Mouse (Mus musculus) hindbrain, embryonic 11.5 days (tissue): Measurements from ENCODE around the gene Slc9a9. TPM values are rescaled to one million over a fixed set of nuclear protein-coding genes. Genes with fewer than 3 reads are reported as not detected.
"Not testable (repeated sequence)": the region's sequence is repeated elsewhere in the genome, so short reads cannot be mapped to it uniquely, and the experiment has no call there.

ENCODE experiments used
- ATAC-seq: fragments of 200-750 bp; cut with Nextera tagmentation; 2 replicates; pipeline ENCODE4 v1.8.0; 2017; ENCODE audit warnings: mild to moderate bottlenecking, moderate TSS enrichment, moderate library complexity; ENCODE audit not compliant: low FRiP score
- DNase-seq: peaks from one replicate; pipeline ENCODE4 v3.0.0-alpha.2; 2015; ENCODE audit warnings: low spot score
- H3K27ac ChIP-seq: fragments of 300-500 bp; sonication (generic); 2 replicates; pipeline ENCODE4 v1.5.1; 2014; ENCODE audit warnings: mild to moderate bottlenecking, low read depth, low read length
- H3K27me3 ChIP-seq: fragments of 300-500 bp; sonication (generic); 2 replicates; pipeline ENCODE4 v1.6.1; 2014; ENCODE audit warnings: mild to moderate bottlenecking, low read length, moderate library complexity, mixed read lengths; ENCODE audit not compliant: control insufficient read depth, insufficient read depth
- H3K36me3 ChIP-seq: fragments of 300-500 bp; sonication (generic); 2 replicates; pipeline ENCODE4 v1.6.1; 2014; ENCODE audit warnings: mild to moderate bottlenecking, low read length, moderate library complexity, mixed read lengths; ENCODE audit not compliant: control insufficient read depth, insufficient read depth
- H3K4me1 ChIP-seq: fragments of 300-500 bp; sonication (generic); replicated peaks from 2 replicates; pipeline ENCODE4 v1.6.1; 2014; ENCODE audit warnings: low read length, mixed read lengths; ENCODE audit not compliant: control insufficient read depth, insufficient read depth
- H3K4me2 ChIP-seq: fragments of 300-500 bp; sonication (generic); replicated peaks from 2 replicates; pipeline ENCODE4 v1.6.1; 2014; ENCODE audit warnings: mild to moderate bottlenecking, low read depth, low read length
- H3K4me3 ChIP-seq: fragments of 300-500 bp; sonication (generic); 2 replicates; pipeline ENCODE4 v1.5.1; 2014; ENCODE audit warnings: low read depth, low read length
- H3K9ac ChIP-seq: fragments of 300-500 bp; sonication (generic); 2 replicates; pipeline ENCODE4 v1.6.1; 2014; ENCODE audit warnings: low read depth, low read length
- H3K9me3 ChIP-seq: fragments of 300-500 bp; sonication (generic); 2 replicates; pipeline ENCODE4 v1.6.1; 2016; ENCODE audit warnings: low read length; ENCODE audit not compliant: control insufficient read depth
- WGBS: fragments of 180-500 bp; shearing (Covaris S2); extraction: QIAGEN DNeasy Blood & Tissue Kit; methylation state at CpG from one replicate; pipeline ENCODE4 v1.1.7; 2014; 5-methylcytosine and 5-hydroxymethylcytosine counted together
- polyA plus RNA-seq: library from polyadenylated mRNA; unstranded; fragments of >200 nt; fragmentation: Nextera tagmentation; extraction: Ambion mirVana; gene quantifications from 2 replicates; pipeline ENCODE4 v1.2.1, GENCODE M21; 2014

The Slc9a9 gene
- 3.5 and 3.8 TPM in 2 replicates for polyA plus RNA-seq

- ATAC-seq = peak; percentile 94
- H3K27me3 ChIP-seq = no peaks in the 10 kb centered on the region
- 3% methylated on average over 23 of the region's 23 CpGs for WGBS
These were observed at the start of gene Slc9a9 for GRCm38 (mm10) chr9:94669791-94670577. Gene Slc9a9 (plus strand): TSS chr9:94669909.

GRCm38 (mm10) chr9:94620342-94620741 lies 49.4 kb upstream of the Slc9a9 start:
- Histone ChIP-seq H3K36me3 (no peaks in the 10 kb centered on the region), H3K4me1 (no peaks in the 10 kb centered on the region), H3K4me3 (no peak overlapping the region), H3K27me3 (no peaks in the 10 kb centered on the region), H3K27ac (no peak overlapping the region), H3K9ac (no peak overlapping the region), H3K4me2 (no peak overlapping the region), H3K9me3 (no peaks in the 10 kb centered on the region)
- no peak for ATAC-seq
- WGBS = 87% methylated on average over 6 of the region's 6 CpGs
- no peak for DNase-seq

More at GRCm38 (mm10) chr9:94669791-94670577, at the start of gene Slc9a9:
- H3K36me3 ChIP-seq = no peaks in the 10 kb centered on the region
- H3K4me2 ChIP-seq = peak within 1 kb of the TSS; percentile 66
- H3K4me3 ChIP-seq = peak within 1 kb of the TSS; percentile 34
- 0 out of 2 replicates have a peak within 1 kb of the TSS, but pooled peaks have one; percentile 11 for H3K27ac ChIP-seq
- DNase-seq = peak; percentile 64
- no peaks in the 10 kb centered on the region for H3K9me3 ChIP-seq
- no peaks in the 10 kb centered on the region for H3K4me1 ChIP-seq
- H3K9ac ChIP-seq = peak within 1 kb of the TSS; percentile 40

- no peak for DNase-seq
- H3K27me3 ChIP-seq = no peaks in the 10 kb centered on the region
- H3K9me3 ChIP-seq = no peaks in the 10 kb centered on the region
- no peak overlapping the region for H3K4me3 ChIP-seq
- no peak for ATAC-seq
- H3K9ac ChIP-seq = no peak overlapping the region
- no peak overlapping the region for H3K4me2 ChIP-seq
- H3K4me1 ChIP-seq = no peaks in the 10 kb centered on the region
- H3K36me3 ChIP-seq = no peaks in the 10 kb centered on the region
- no peak overlapping the region for H3K27ac ChIP-seq
- WGBS = 87% methylated on average over 10 of the region's 10 CpGs
These were observed 48.9 kb upstream of the Slc9a9 start for GRCm38 (mm10) chr9:94620846-94621245.

GRCm38 (mm10) chr9:94621902-94622301 lies 47.8 kb upstream of the Slc9a9 start:
- ATAC-seq = no peak
- H3K4me2 ChIP-seq = no peak overlapping the region
- H3K4me1 ChIP-seq = no peaks in the 10 kb centered on the region
- no peaks in the 10 kb centered on the region for H3K27me3 ChIP-seq
- WGBS = 93% methylated on average over 2 of the region's 2 CpGs
- no peak overlapping the region for H3K4me3 ChIP-seq
- H3K9ac ChIP-seq = no peak overlapping the region
- no peak overlapping the region for H3K27ac ChIP-seq
- H3K9me3 ChIP-seq = no peaks in the 10 kb centered on the region
- no peaks in the 10 kb centered on the region for H3K36me3 ChIP-seq
- DNase-seq = no peak

GRCm38 (mm10) chr9:94626737-94627136 lies 43.0 kb upstream of the Slc9a9 start:
- ATAC-seq = no peak
- Histone ChIP-seq H3K9ac (no peak overlapping the region), H3K27ac (no peak overlapping the region), H3K4me2 (no peak overlapping the region), H3K4me1 (no peaks in the 10 kb centered on the region), H3K27me3 (no peaks in the 10 kb centered on the region), H3K4me3 (no peak overlapping the region), H3K36me3 (no peaks in the 10 kb centered on the region), H3K9me3 (no peaks in the 10 kb centered on the region)
- 96% methylated on average over 3 of the region's 3 CpGs for WGBS
- no peak for DNase-seq

- no peaks in the 10 kb centered on the region for H3K27me3 ChIP-seq
- ATAC-seq (no peak), DNase-seq (no peak)
- no peak overlapping the region for H3K4me3 ChIP-seq
- H3K4me1 ChIP-seq = no peaks in the 10 kb centered on the region
- H3K4me2 ChIP-seq = no peak overlapping the region
- H3K9me3 ChIP-seq = no peaks in the 10 kb centered on the region
- 83% methylated on average over 3 of the region's 3 CpGs for WGBS
- H3K9ac ChIP-seq = no peak overlapping the region
- H3K27ac ChIP-seq = no peak overlapping the region
- no peaks in the 10 kb centered on the region for H3K36me3 ChIP-seq
These were observed 40.8 kb upstream of the Slc9a9 start for GRCm38 (mm10) chr9:94628948-94629347.

GRCm38 (mm10) chr9:94634275-94634674 lies 35.4 kb upstream of the Slc9a9 start:
- H3K4me3 ChIP-seq, DNase-seq, H3K9ac ChIP-seq, H3K4me2 ChIP-seq, H3K27ac ChIP-seq, ATAC-seq, H3K36me3 ChIP-seq, H3K27me3 ChIP-seq, H3K9me3 ChIP-seq, H3K4me1 ChIP-seq: not testable (repeated sequence)
- 87% methylated on average over 4 of the region's 4 CpGs for WGBS

- WGBS = 85% methylated on average over 6 of the region's 6 CpGs
- DNase-seq (no peak), ATAC-seq (no peak)
- Histone ChIP-seq H3K27me3 (no peaks in the 10 kb centered on the region), H3K4me3 (no peak overlapping the region), H3K4me2 (no peak overlapping the region), H3K36me3 (no peaks in the 10 kb centered on the region), H3K27ac (no peak overlapping the region), H3K4me1 (no peaks in the 10 kb centered on the region), H3K9me3 (no peaks in the 10 kb centered on the region), H3K9ac (no peak overlapping the region)
These were observed 24.1 kb upstream of the Slc9a9 start for GRCm38 (mm10) chr9:94645631-94646030.

- no peak overlapping the region for H3K9ac ChIP-seq
- no peaks in the 10 kb centered on the region for H3K4me1 ChIP-seq
- ATAC-seq (no peak), DNase-seq (no peak)
- no peaks in the 10 kb centered on the region for H3K27me3 ChIP-seq
- 67% methylated on average over 4 of the region's 4 CpGs for WGBS
- H3K4me2 ChIP-seq = no peak overlapping the region
- H3K4me3 ChIP-seq = no peak overlapping the region
- no peak overlapping the region for H3K27ac ChIP-seq
- no peaks in the 10 kb centered on the region for H3K36me3 ChIP-seq
- no peaks in the 10 kb centered on the region for H3K9me3 ChIP-seq
These were observed 22.3 kb upstream of the Slc9a9 start for GRCm38 (mm10) chr9:94647425-94647824.
